In genomic region chr1:157444632-157445300, GRCm38 (mm10) we compare ENCODE assay signal across 10 mouse cellular contexts. TPM values are rescaled to one million over a fixed set of nuclear protein-coding genes. Genes with fewer than 3 reads are reported as not detected.
DNase-seq lines count a peak whose midpoint lies in the region; ATAC-seq lines count a peak whose summit lies in the region.
"Had no signal": no experiment of that assay in that cellular context is flagged by ENCODE, and none has a peak within 500 bp of the region (broad histone marks: within the 10 kb centered on the region; RNA-seq: fewer than 3 reads in every experiment).

No protein-coding gene starts in this region.

- H3K4me1 ChIP-seq in forebrain, embryonic 14.5 days (ENCODE audit: control insufficient read depth, insufficient read depth, low read length) = peaks cover 45% of the 10 kb centered on the region
- H3K4me1 ChIP-seq in forebrain, embryonic 15.5 days = peaks cover 50% of the 10 kb centered on the region
- H3K4me1 ChIP-seq in liver, embryonic 12.5 days = peaks cover 25% of the 10 kb centered on the region
- peaks cover 21% of the 10 kb centered on the region for H3K4me1 ChIP-seq in liver, embryonic 11.5 days (replicated peaks; ENCODE audit: control insufficient read depth, insufficient read depth, low read length)
- peaks cover 29% of the 10 kb centered on the region for H3K4me1 ChIP-seq in embryonic facial prominence, embryonic 13.5 days
- H3K4me1 ChIP-seq in limb, embryonic 15.5 days = peaks cover 12% of the 10 kb centered on the region

- H3K4me2 ChIP-seq in forebrain, embryonic 14.5 days (ENCODE audit: low read length) = no peak overlapping the region
- H3K4me2 ChIP-seq in forebrain, embryonic 15.5 days (replicated peaks) = no peak overlapping the region
- peak overlapping the region; percentile 52 for H3K4me2 ChIP-seq in liver, embryonic 12.5 days
- H3K4me2 ChIP-seq in liver, embryonic 11.5 days = no peak overlapping the region
- H3K4me2 ChIP-seq in embryonic facial prominence, embryonic 13.5 days = no peak overlapping the region
- no peak overlapping the region for H3K4me2 ChIP-seq in limb, embryonic 15.5 days

- 0 out of 2 replicates have a peak, but pooled peaks cover under 1% of the 10 kb centered on the region for H3K27me3 ChIP-seq in forebrain, embryonic 14.5 days (replicated peaks; ENCODE audit: control insufficient read depth, insufficient read depth, low read length)
- H3K27me3 ChIP-seq in forebrain, embryonic 15.5 days = no peaks in the 10 kb centered on the region
- peaks cover 3% of the 10 kb centered on the region; the same call in 1 of the 2 replicates for H3K27me3 ChIP-seq in liver, embryonic 12.5 days (replicated peaks)
- H3K27me3 ChIP-seq in liver, embryonic 11.5 days (replicated peaks; ENCODE audit: control insufficient read depth, insufficient read depth, low read length) = no peaks in the 10 kb centered on the region
- H3K27me3 ChIP-seq in embryonic facial prominence, embryonic 13.5 days = peaks cover 37% of the 10 kb centered on the region
- H3K27me3 ChIP-seq in limb, embryonic 15.5 days = 0 out of 2 replicates have a peak, but pooled peaks cover 7% of the 10 kb centered on the region

- H3K9me3 ChIP-seq in forebrain, embryonic 14.5 days (replicated peaks; ENCODE audit: control insufficient read depth, low read length) = no peaks in the 10 kb centered on the region
- H3K9me3 ChIP-seq in forebrain, embryonic 15.5 days = no peaks in the 10 kb centered on the region
- no peaks in the 10 kb centered on the region for H3K9me3 ChIP-seq in liver, embryonic 12.5 days (replicated peaks)
- H3K9me3 ChIP-seq in liver, embryonic 11.5 days (ENCODE audit: control insufficient read depth, low read length) = no peaks in the 10 kb centered on the region
- no peaks in the 10 kb centered on the region for H3K9me3 ChIP-seq in embryonic facial prominence, embryonic 13.5 days
- no peaks in the 10 kb centered on the region for H3K9me3 ChIP-seq in limb, embryonic 15.5 days

- H3K9ac ChIP-seq in forebrain, embryonic 14.5 days (ENCODE audit: low read length) = 0 out of 2 replicates have a peak overlapping the region, but pooled peaks have one; percentile 6
- H3K9ac ChIP-seq in forebrain, embryonic 15.5 days (replicated peaks) = no peak overlapping the region
- no peak overlapping the region for H3K9ac ChIP-seq in liver, embryonic 12.5 days
- H3K9ac ChIP-seq in liver, embryonic 11.5 days (ENCODE audit: low read depth, low read length) = no peak overlapping the region
- no peak overlapping the region for H3K9ac ChIP-seq in embryonic facial prominence, embryonic 13.5 days
- H3K9ac ChIP-seq in limb, embryonic 15.5 days = no peak overlapping the region

- no peak overlapping the region for H3K4me3 ChIP-seq in forebrain, embryonic 14.5 days (ENCODE audit: low read depth, low read length)
- H3K4me3 ChIP-seq in forebrain, embryonic 15.5 days = no peak overlapping the region
- H3K4me3 ChIP-seq in liver, embryonic 12.5 days = no peak overlapping the region
- H3K4me3 ChIP-seq in liver, embryonic 11.5 days (ENCODE audit: low read depth, low read length) = no peak overlapping the region
- H3K4me3 ChIP-seq in embryonic facial prominence, embryonic 13.5 days = no peak overlapping the region
- H3K4me3 ChIP-seq in limb, embryonic 15.5 days = no peak overlapping the region
- H3K4me3 ChIP-seq: erythroblast, embryonic 14.5 days had no signal

- H3K36me3 ChIP-seq in forebrain, embryonic 14.5 days (ENCODE audit: control insufficient read depth, insufficient read depth, low read length) = no peaks in the 10 kb centered on the region
- H3K36me3 ChIP-seq in forebrain, embryonic 15.5 days = no peaks in the 10 kb centered on the region
- no peaks in the 10 kb centered on the region for H3K36me3 ChIP-seq in liver, embryonic 12.5 days
- H3K36me3 ChIP-seq in liver, embryonic 11.5 days (ENCODE audit: control insufficient read depth, insufficient read depth, low read length) = no peaks in the 10 kb centered on the region
- no peaks in the 10 kb centered on the region for H3K36me3 ChIP-seq in embryonic facial prominence, embryonic 13.5 days
- no peaks in the 10 kb centered on the region for H3K36me3 ChIP-seq in limb, embryonic 15.5 days

- no peak for ATAC-seq in forebrain, embryonic 14.5 days
- no peak for ATAC-seq in forebrain, embryonic 15.5 days (replicated peaks)
- no peak for ATAC-seq in liver, embryonic 12.5 days
- ATAC-seq in liver, embryonic 11.5 days (replicated peaks; ENCODE audit: low FRiP score) = no peak
- no peak for ATAC-seq in embryonic facial prominence, embryonic 13.5 days (ENCODE audit: insufficient number of reproducible peaks, insufficient read depth, low FRiP score, low TSS enrichment, low read depth)
- ATAC-seq in limb, embryonic 15.5 days (ENCODE audit: insufficient number of reproducible peaks, low FRiP score, low TSS enrichment, low read depth) = no peak

- 61% methylated on average over 13 of the region's 13 CpGs for WGBS in forebrain, embryonic 14.5 days
- WGBS in forebrain, embryonic 15.5 days = 63% methylated on average over 13 of the region's 13 CpGs
- WGBS in liver, embryonic 12.5 days (ENCODE audit: insufficient replicate concordance) = 61% methylated on average over 13 of the region's 13 CpGs
- WGBS in liver, embryonic 11.5 days = 63% methylated on average over 13 of the region's 13 CpGs
- 58% methylated on average over 13 of the region's 13 CpGs for WGBS in embryonic facial prominence, embryonic 13.5 days
- 56% methylated on average over 13 of the region's 13 CpGs for WGBS in limb, embryonic 15.5 days

- DNase-seq in forebrain, embryonic 14.5 days (ENCODE audit: low spot score) = no peak
- no peak for DNase-seq in liver, embryonic 11.5 days (ENCODE audit: low spot score)
- DNase-seq in layer of hippocampus, adult 11-12 months (ENCODE audit: low spot score) = no peak
- DNase-seq in MN1 (ENCODE audit: low spot score) = no peak
- DNase-seq: layer of hippocampus, postnatal 36 days had no signal

- no peak overlapping the region for H3K27ac ChIP-seq in forebrain, embryonic 14.5 days (ENCODE audit: low read depth, low read length)
- no peak overlapping the region for H3K27ac ChIP-seq in forebrain, embryonic 15.5 days (replicated peaks)
- 0 out of 2 replicates have a peak overlapping the region, but pooled peaks have one; percentile 9 for H3K27ac ChIP-seq in liver, embryonic 12.5 days
- H3K27ac ChIP-seq in liver, embryonic 11.5 days (ENCODE audit: low read depth, low read length) = no peak overlapping the region
- peak overlapping the region; percentile 11; the same call in 1 of the 2 replicates for H3K27ac ChIP-seq in embryonic facial prominence, embryonic 13.5 days
- H3K27ac ChIP-seq in limb, embryonic 15.5 days = 0 out of 2 replicates have a peak overlapping the region, but pooled peaks have one; percentile 22

RNA-seq across cellular contexts. Expression of gene Cryzl2, which starts 13.6 kb away (rescaled TPM):
- 7.1 and 8.1 TPM in 2 replicates for polyA plus RNA-seq in forebrain, embryonic 14.5 days (2014; fragmentation: Nextera tagmentation; extraction: Ambion mirVana)
- polyA plus RNA-seq in forebrain, embryonic 15.5 days (2015; fragmentation: Nextera tagmentation; extraction: Ambion mirVana) = 5.2 and 6.4 TPM in 2 replicates
- 6.8 and 7.0 TPM in 2 replicates for polyA plus RNA-seq in liver, embryonic 12.5 days (2016; fragmentation: Nextera tagmentation; extraction: Ambion mirVana)
- 9.7 and 10.9 TPM in 2 replicates for polyA plus RNA-seq in liver, embryonic 11.5 days (2014; fragmentation: Nextera tagmentation; extraction: Ambion mirVana)
- polyA plus RNA-seq in embryonic facial prominence, embryonic 13.5 days (2015; fragmentation: Nextera tagmentation; extraction: Ambion mirVana) = 9.3 and 12.4 TPM in 2 replicates
- 10.9 and 12.2 TPM in 2 replicates for polyA plus RNA-seq in limb, embryonic 15.5 days (2015; fragmentation: Nextera tagmentation; extraction: Ambion mirVana)

RNA-seq across cellular contexts. Expression of gene Rasal2, which starts 32.4 kb away (rescaled TPM):
- polyA plus RNA-seq in forebrain, embryonic 14.5 days (2014; fragmentation: Nextera tagmentation; extraction: Ambion mirVana) = 30.7 and 32.5 TPM in 2 replicates
- polyA plus RNA-seq in forebrain, embryonic 15.5 days (2015; fragmentation: Nextera tagmentation; extraction: Ambion mirVana) = 36.6 and 37.8 TPM in 2 replicates
- polyA plus RNA-seq in liver, embryonic 12.5 days (2016; fragmentation: Nextera tagmentation; extraction: Ambion mirVana) = 3.4 and 3.8 TPM in 2 replicates
- 3.0 and 3.9 TPM in 2 replicates for polyA plus RNA-seq in liver, embryonic 11.5 days (2014; fragmentation: Nextera tagmentation; extraction: Ambion mirVana)
- polyA plus RNA-seq in embryonic facial prominence, embryonic 13.5 days (2015; fragmentation: Nextera tagmentation; extraction: Ambion mirVana) = 9.9 and 10.4 TPM in 2 replicates
- polyA plus RNA-seq in limb, embryonic 15.5 days (2015; fragmentation: Nextera tagmentation; extraction: Ambion mirVana) = 12.4 and 12.8 TPM in 2 replicates
- polyA plus RNA-seq: erythroblast, embryonic 14.5 days had no signal

Comparison
In these comparisons a context has a peak if more than half of its experiments do, and no peak if none do; other contexts are left out.
1. H3K27ac ChIP-seq: peak in liver, embryonic 12.5 days (single experiment), embryonic facial prominence, embryonic 13.5 days (single experiment) and limb, embryonic 15.5 days (single experiment); none in forebrain, embryonic 14.5 days (single experiment), forebrain, embryonic 15.5 days (single experiment) and liver, embryonic 11.5 days (single experiment).